Mouse (Mus musculus) MEL (cell line): Measurements from ENCODE around the gene Ywhah. TPM values are rescaled to one million over a fixed set of nuclear protein-coding genes. Genes with fewer than 3 reads are reported as not detected.

ENCODE experiments used
- DNase-seq: peaks from one replicate; pipeline ENCODE4 v3.0.0; 2011; ENCODE audit warnings: low read depth, low spot score
- H3K27ac ChIP-seq: 2 replicates; pipeline ENCODE4 v1.5.1; 2012; ENCODE audit warnings: low read depth, mild to moderate bottlenecking, control low read depth, low read length, moderate library complexity; ENCODE audit not compliant: control insufficient read depth
- H3K27me3 ChIP-seq, 2 experiments: fragments of 150-350 bp in 1 of 2; sonication (generic) in 1 of 2; 2 replicates each; pipeline ENCODE4 v1.6.1; 2012; ENCODE audit warnings: low read length in 2 of 2, mild to moderate bottlenecking in 2 of 2, improper control_type of control experiment in 1 of 2, moderate library complexity in 1 of 2; ENCODE audit not compliant: insufficient read depth in 2 of 2, control insufficient read depth in 1 of 2
- H3K36me3 ChIP-seq, 2 experiments: 2 replicates each; pipeline ENCODE4 v1.6.1; 2012 to 2014; ENCODE audit warnings: low read length in 2 of 2, improper control_type of control experiment in 1 of 2, inconsistent platforms in 1 of 2, mild to moderate bottlenecking in 1 of 2; ENCODE audit not compliant: insufficient read depth in 2 of 2, control insufficient read depth in 1 of 2
- H3K4me1 ChIP-seq, 2 experiments: fragments of 150-350 bp in 1 of 2; sonication (generic) in 1 of 2; 2 replicates each; pipeline ENCODE4 v1.6.1; 2012; ENCODE audit warnings: low read length in 2 of 2, improper control_type of control experiment in 1 of 2, mild to moderate bottlenecking in 1 of 2; ENCODE audit not compliant: insufficient read depth in 2 of 2, control insufficient read depth in 1 of 2
- H3K4me3 ChIP-seq, 2 experiments: fragments of 150-350 bp in 1 of 2; sonication (generic) in 1 of 2; 2 replicates each; pipeline ENCODE4 v1.5.1; 2012; ENCODE audit warnings: low read depth in 2 of 2, low read length in 2 of 2, mild to moderate bottlenecking in 2 of 2, moderate library complexity in 2 of 2, control low read depth in 1 of 2, improper control_type of control experiment in 1 of 2; ENCODE audit not compliant: control insufficient read depth in 1 of 2, insufficient read depth in 1 of 2
- H3K79me2 ChIP-seq: 2 replicates; pipeline ENCODE4 v1.6.1; 2012; ENCODE audit warnings: mild to moderate bottlenecking, low read length, moderate library complexity; ENCODE audit not compliant: control insufficient read depth, poor library complexity, insufficient read depth
- H3K9ac ChIP-seq: 2 replicates; pipeline ENCODE4 v1.6.1; 2012; ENCODE audit warnings: low read depth, mild to moderate bottlenecking, control low read depth, low read length, moderate library complexity; ENCODE audit not compliant: control insufficient read depth, poor library complexity, severe bottlenecking
- H3K9me3 ChIP-seq: fragments of 150-350 bp; sonication (generic); replicated peaks from 2 replicates; pipeline ENCODE4 v1.6.1; 2012; ENCODE audit warnings: mild to moderate bottlenecking, low read length, improper control_type of control experiment, moderate library complexity; ENCODE audit not compliant: insufficient read depth
- CHD1 ChIP-seq: IDR thresholded peaks from 2 replicates; pipeline ENCODE4 v1.6.1; 2012; ENCODE audit warnings: low read depth, mild to moderate bottlenecking, inconsistent platforms, low read length, improper control_type of control experiment
- CHD2 ChIP-seq: IDR thresholded peaks from 2 replicates; pipeline ENCODE4 v1.6.1; 2011; ENCODE audit warnings: low read length, improper control_type of control experiment
- ELF1 ChIP-seq: IDR thresholded peaks from 2 replicates; pipeline ENCODE4 v1.6.1; 2014; ENCODE audit warnings: low read depth, mild to moderate bottlenecking, inconsistent platforms, low read length, improper control_type of control experiment, moderate library complexity
- EP300 ChIP-seq, 2 experiments: IDR thresholded peaks; 2 replicates each; pipeline ENCODE4 v1.6.1; 2011; ENCODE audit warnings: improper control_type of control experiment in 2 of 2, low read length in 2 of 2, low read depth in 1 of 2, mild to moderate bottlenecking in 1 of 2
- ETS1 ChIP-seq: IDR thresholded peaks from 2 replicates; pipeline ENCODE4 v1.6.1; 2012; ENCODE audit warnings: low read depth, mild to moderate bottlenecking, inconsistent platforms, low read length, improper control_type of control experiment, moderate library complexity
- KAT2A ChIP-seq: conservative IDR thresholded peaks from 2 replicates; pipeline ENCODE4 v1.6.1; 2012; ENCODE audit warnings: low read depth, low read length, improper control_type of control experiment, inconsistent platforms
- MAX ChIP-seq: IDR thresholded peaks from 2 replicates; pipeline ENCODE4 v1.6.1; 2011; ENCODE audit warnings: low read length, improper control_type of control experiment
- MYB ChIP-seq: IDR thresholded peaks from 2 replicates; pipeline ENCODE4 v1.6.1; 2011; ENCODE audit warnings: mild to moderate bottlenecking, low read depth, low read length, improper control_type of control experiment
- POLR2AphosphoS5 ChIP-seq: IDR thresholded peaks from 2 replicates; pipeline ENCODE4 v1.6.1; 2012; ENCODE audit warnings: low read depth, borderline replicate concordance, mild to moderate bottlenecking, inconsistent platforms, low read length, moderate library complexity, mixed read lengths
- RAD21 ChIP-seq: IDR thresholded peaks from 2 replicates; pipeline ENCODE4 v1.6.1; 2011; ENCODE audit warnings: mild to moderate bottlenecking, low read depth, low read length, improper control_type of control experiment
- SIN3A ChIP-seq: IDR thresholded peaks from 2 replicates; pipeline ENCODE4 v1.6.1; 2012; ENCODE audit warnings: low read length, improper control_type of control experiment, inconsistent platforms
- SMC3 ChIP-seq: IDR thresholded peaks from 2 replicates; pipeline ENCODE4 v1.6.1; 2011; ENCODE audit warnings: low read depth, low read length, improper control_type of control experiment
- TAL1 ChIP-seq: IDR thresholded peaks from 2 replicates; pipeline ENCODE4 v1.6.1; 2012; ENCODE audit warnings: mild to moderate bottlenecking, inconsistent platforms, low read length, moderate library complexity, mixed read lengths
- TBP ChIP-seq: IDR thresholded peaks from 2 replicates; pipeline ENCODE4 v1.8.0; 2011; ENCODE audit warnings: low read depth, low read length, improper control_type of control experiment
- TCF12 ChIP-seq: IDR thresholded peaks from 2 replicates; pipeline ENCODE4 v1.6.1; 2014; ENCODE audit warnings: low read depth, mild to moderate bottlenecking, inconsistent platforms, low read length, improper control_type of control experiment, moderate library complexity
- USF1 ChIP-seq: IDR thresholded peaks from 2 replicates; pipeline ENCODE4 v1.6.1; 2014; ENCODE audit warnings: low read depth, mild to moderate bottlenecking, inconsistent platforms, low read length, improper control_type of control experiment, moderate library complexity
- ZC3H11A ChIP-seq: IDR thresholded peaks from 2 replicates; pipeline ENCODE4 v1.6.1; 2012; ENCODE audit warnings: low read depth, mild to moderate bottlenecking, inconsistent platforms, low read length, improper control_type of control experiment
- ZKSCAN1 ChIP-seq: IDR thresholded peaks from 2 replicates; pipeline ENCODE4 v1.6.1; 2012; ENCODE audit warnings: low read depth, mild to moderate bottlenecking, inconsistent platforms, low read length, improper control_type of control experiment, moderate library complexity
- ZMIZ1 ChIP-seq: IDR thresholded peaks from 2 replicates; pipeline ENCODE4 v1.6.1; 2012; ENCODE audit warnings: low read depth, mild to moderate bottlenecking, inconsistent platforms, low read length, improper control_type of control experiment, moderate library complexity
- polyA plus RNA-seq, 2 experiments: library from polyadenylated mRNA; stranded (reverse) in 1 of 2; unstranded in 1 of 2; fragments of >175 nt in 1 of 2; fragments of >200 nt in 1 of 2; gene quantifications; 2 replicates each; pipeline versions ENCODE4 v1.2.1 to v1.2.4; 2012; ENCODE audit warnings: low replicate concordance in 2 of 2, low read depth in 1 of 2; ENCODE audit not compliant: insufficient read length in 2 of 2, insufficient read depth in 1 of 2, missing spikeins in 1 of 2
- total RNA-seq: library from RNA; depleted of rRNA; stranded (reverse); fragments of 300-350 nt; gene quantifications from 2 replicates; pipeline ENCODE4 v1.2.3, GENCODE M21; 2012

The Ywhah gene
- total and polyA plus RNA-seq, 3 experiments, result 80.0 to 312 TPM; not detected in 1

DNA sequence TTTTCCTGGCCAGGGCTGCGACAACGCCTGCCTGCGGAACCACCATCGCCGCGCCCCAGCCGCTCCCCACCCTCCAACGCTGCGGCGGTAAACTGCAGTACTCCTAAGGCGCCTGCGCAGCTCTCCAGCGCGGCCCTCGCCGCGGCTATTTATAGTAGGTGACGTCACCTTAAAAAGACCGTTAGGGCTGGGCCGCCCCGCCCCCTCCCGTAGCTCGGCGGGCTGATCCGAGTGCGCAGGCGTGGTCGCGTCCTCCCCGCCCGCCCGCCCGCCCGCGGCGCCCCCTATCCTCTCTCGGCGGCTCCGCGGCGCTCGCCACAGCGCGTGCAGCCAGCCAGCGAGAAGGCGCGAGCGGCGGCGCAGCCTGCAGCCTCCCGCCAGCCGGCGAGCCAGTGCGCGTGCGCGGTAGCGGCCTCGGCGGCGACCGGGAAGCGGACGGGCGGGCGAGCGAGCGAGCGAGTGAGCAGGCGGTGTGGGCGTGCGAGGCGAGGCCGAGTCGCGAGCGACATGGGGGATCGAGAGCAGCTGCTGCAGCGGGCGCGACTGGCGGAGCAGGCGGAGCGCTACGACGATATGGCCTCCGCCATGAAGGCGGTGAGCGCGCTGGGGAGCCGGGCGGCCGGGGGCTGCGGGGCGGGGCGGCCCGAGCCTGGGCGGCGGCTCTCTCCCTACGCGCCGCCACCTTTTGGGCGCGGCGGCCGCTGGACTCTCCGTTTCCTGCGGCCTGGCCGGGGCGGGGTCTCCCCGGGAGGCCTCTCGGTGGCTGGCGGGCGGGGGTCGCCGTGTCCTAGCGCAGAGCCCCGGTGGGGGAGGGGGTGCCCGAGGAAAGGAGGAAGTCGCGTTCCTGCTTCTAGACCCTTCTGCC, at the start of gene Ywhah (continued):
- TF ChIP-seq RAD21 (no peak), SIN3A (peak; percentile 68), TBP (peak; percentile 76), CHD1 (no peak; the same call in 1 of the 2 replicates), SMC3 (no peak), MYB (peak; percentile 92)

- no peaks in the 10 kb centered on the region for H3K79me2 ChIP-seq
- TF ChIP-seq SMC3 (no peak), ELF1 (no peak), RAD21 (no peak)
- no peaks in the 10 kb centered on the region for H3K27me3 ChIP-seq
- H3K27ac ChIP-seq, result no peak overlapping the region
- H3K4me3 ChIP-seq, result no peak overlapping the region
- no peaks in the 10 kb centered on the region for H3K9me3 ChIP-seq
- peaks cover 0 to 5% of the 10 kb centered on the region in 2 experiments; a peak in 2 of 4 replicates for H3K36me3 ChIP-seq
- no peak overlapping the region for H3K9ac ChIP-seq
- no peak for DNase-seq
- H3K4me1 ChIP-seq, result no peaks in the 10 kb centered on the region
Measured at GRCm38 (mm10) chr5:32976541-32976940, 42.1 kb upstream of the Ywhah start.

DNA sequence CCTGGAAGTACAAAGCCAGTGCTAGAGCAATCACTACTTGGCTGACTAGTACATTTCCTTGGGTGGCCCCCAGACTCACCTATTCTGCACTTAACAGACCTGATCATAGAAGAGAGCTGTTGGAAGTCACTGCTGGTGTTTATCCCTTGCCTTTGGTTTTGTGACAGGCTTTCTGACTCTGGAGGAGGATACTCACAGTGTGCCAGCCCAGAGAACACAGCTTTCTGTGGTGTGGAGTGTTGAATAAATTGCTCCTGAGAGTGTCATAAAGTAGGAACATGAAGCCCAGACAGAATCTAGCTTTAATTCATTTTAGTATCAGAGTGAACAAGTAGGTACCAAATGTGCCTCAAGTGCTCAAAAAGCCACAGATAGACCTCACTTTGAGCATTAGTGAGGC, 41.4 kb upstream of the Ywhah start:
- Histone ChIP-seq H3K4me1 (no peaks in the 10 kb centered on the region), H3K9me3 (no peaks in the 10 kb centered on the region), H3K79me2 (no peaks in the 10 kb centered on the region), H3K27ac (no peak overlapping the region), H3K9ac (no peak overlapping the region), H3K4me3 (no peak overlapping the region), H3K36me3 (peaks cover 0 to 5% of the 10 kb centered on the region in 2 experiments; a peak in 2 of 4 replicates), H3K27me3 (no peaks in the 10 kb centered on the region)
- TF ChIP-seq EP300 (IDR thresholded peaks at IDR 0.05; ENCODE audit: low read depth in 1 of 2, low read length in 2 of 2) (no peak), RAD21 (no peak), TAL1 (no peak), TCF12 (no peak), ZC3H11A (no peak), POLR2AphosphoS5 (no peak), KAT2A (no peak), ELF1 (no peak), ETS1 (no peak), ZKSCAN1 (no peak), SMC3 (no peak), MAX (no peak), USF1 (no peak), CHD2 (no peak), ZMIZ1 (no peak)
- no peak for DNase-seq
